Comparison of ENCODE assay signal across 35 mouse cellular contexts in genomic region chr13:56591939-56592338, GRCm38 (mm10). TPM values are rescaled to one million over a fixed set of nuclear protein-coding genes. Genes with fewer than 3 reads are reported as not detected.
A peak's percentile ranks its signal among the peaks of the same experiment; 100 is the strongest.
DNase-seq lines count a peak whose midpoint lies in the region; ATAC-seq and TF ChIP-seq lines count a peak whose summit lies in the region.
"Had no signal": no experiment of that assay in that cellular context is flagged by ENCODE, and none has a peak within 500 bp of the region (broad histone marks: within the 10 kb centered on the region; RNA-seq: fewer than 3 reads in every experiment).

No protein-coding gene starts in this region.

- H3K27me3 ChIP-seq in lung, embryonic 14.5 days (ENCODE audit: insufficient read depth, low read length), result no peaks in the 10 kb centered on the region
- no peaks in the 10 kb centered on the region for H3K27me3 ChIP-seq in limb, embryonic 10.5 days (ENCODE audit: low read depth, poor library complexity, severe bottlenecking)
- H3K27me3 ChIP-seq in kidney, embryonic 14.5 days (ENCODE audit: control insufficient read depth, insufficient read depth, low read length), result no peaks in the 10 kb centered on the region
- H3K27me3 ChIP-seq: embryonic facial prominence, embryonic 13.5 days; forebrain, embryonic 15.5 days; heart, embryonic 13.5 days; Patski had no signal

- WGBS in lung, embryonic 14.5 days, result 15% methylated on average over 2 of the region's 2 CpGs
- 75% methylated on average over 2 of the region's 2 CpGs for WGBS in limb, embryonic 10.5 days
- 65% methylated on average over 2 of the region's 2 CpGs for WGBS in kidney, embryonic 14.5 days

- H3K27ac ChIP-seq in lung, embryonic 14.5 days (ENCODE audit: low read depth), result peak overlapping the region; percentile 24; the same call in 1 of the 2 replicates
- peak overlapping the region; percentile 63; the same call in 1 of the 2 replicates for H3K27ac ChIP-seq in limb, embryonic 10.5 days
- H3K27ac ChIP-seq in kidney, embryonic 14.5 days (ENCODE audit: low read depth, low read length), result no peak overlapping the region
- H3K27ac ChIP-seq: embryonic facial prominence, embryonic 13.5 days; forebrain, embryonic 12.5 days; forebrain, embryonic 15.5 days; heart, embryonic 13.5 days; hindbrain, embryonic 14.5 days; hindbrain, postnatal 0 days had no signal

- H3K4me3 ChIP-seq in lung, embryonic 14.5 days (ENCODE audit: low read depth, low read length), result no peak overlapping the region
- no peak overlapping the region for H3K4me3 ChIP-seq in limb, embryonic 10.5 days
- H3K4me3 ChIP-seq in kidney, embryonic 14.5 days (ENCODE audit: low read length), result no peak overlapping the region
- H3K4me3 ChIP-seq: embryonic facial prominence, embryonic 13.5 days; erythroblast, embryonic 14.5 days; forebrain, embryonic 12.5 days; forebrain, embryonic 15.5 days; heart, embryonic 13.5 days had no signal

- no peak overlapping the region for H3K9ac ChIP-seq in lung, embryonic 14.5 days
- no peak overlapping the region for H3K9ac ChIP-seq in kidney, embryonic 14.5 days (ENCODE audit: low read depth, low read length)
- H3K9ac ChIP-seq: embryonic facial prominence, embryonic 13.5 days; forebrain, embryonic 12.5 days; forebrain, embryonic 15.5 days; heart, embryonic 13.5 days; hindbrain, embryonic 14.5 days had no signal

- no peak for TF ChIP-seq CTCF in lung, embryonic 14.5 days (IDR thresholded peaks at IDR 0.05; ENCODE audit: low read depth)

- ATAC-seq in lung, embryonic 14.5 days (ENCODE audit: insufficient read depth), result no peak
- ATAC-seq in common myeloid progenitor, adult 5-6 weeks (replicated peaks; ENCODE audit: low read depth, poor library complexity, severe bottlenecking), result peak; percentile 46
- ATAC-seq in megakaryocyte progenitor cell, adult 5-6 weeks (replicated peaks; ENCODE audit: poor library complexity), result peak; percentile 67
- no peak for ATAC-seq in kidney, embryonic 14.5 days (ENCODE audit: low FRiP score, low TSS enrichment)
- ATAC-seq: forebrain, embryonic 15.5 days; hindbrain, postnatal 0 days; inflammation-experienced regulatory T-cells, adult 6 months; Patski had no signal

- no peaks in the 10 kb centered on the region for H3K36me3 ChIP-seq in lung, embryonic 14.5 days (ENCODE audit: insufficient read depth)
- H3K36me3 ChIP-seq in limb, embryonic 10.5 days, result no peaks in the 10 kb centered on the region
- no peaks in the 10 kb centered on the region for H3K36me3 ChIP-seq in kidney, embryonic 14.5 days (ENCODE audit: control insufficient read depth, insufficient read depth, low read length)
- H3K36me3 ChIP-seq: embryonic facial prominence, embryonic 13.5 days; forebrain, embryonic 12.5 days; forebrain, embryonic 15.5 days; G1E; heart, embryonic 13.5 days had no signal

- no peaks in the 10 kb centered on the region for H3K9me3 ChIP-seq in lung, embryonic 14.5 days (ENCODE audit: low read depth, low read length)
- no peaks in the 10 kb centered on the region for H3K9me3 ChIP-seq in limb, embryonic 10.5 days (replicated peaks)
- H3K9me3 ChIP-seq in kidney, embryonic 14.5 days (ENCODE audit: control insufficient read depth, low read length), result no peaks in the 10 kb centered on the region
- H3K9me3 ChIP-seq: embryonic facial prominence, embryonic 13.5 days; forebrain, embryonic 12.5 days; forebrain, embryonic 15.5 days; heart, embryonic 13.5 days had no signal

- DNase-seq in lung, embryonic 14.5 days, result peak; percentile 77
- no peak for DNase-seq in lung, postnatal 10 days
- no peak for DNase-seq in limb, embryonic 10.5 days (ENCODE audit: low spot score)
- no peak for DNase-seq in adrenal gland, postnatal 4 days (ENCODE audit: low spot score in 2 of 2)
- DNase-seq in embryo, embryonic 10 days (ENCODE audit: low spot score), result no peak
- DNase-seq: adrenal gland, postnatal 10 days; B cell, adult 2 months; cerebellum, adult 11-12 months; cerebellum, adult 8-10 months; cerebellum, postnatal 10 days; cerebellum, postnatal 36 days; gastrocnemius, postnatal 10 days; gastrocnemius, postnatal 36 days; heart, postnatal 14 days; heart, postnatal 4 days had no signal

- no peak overlapping the region for H3K4me2 ChIP-seq in lung, embryonic 14.5 days
- H3K4me2 ChIP-seq in kidney, embryonic 14.5 days (replicated peaks; ENCODE audit: low read depth, low read length), result no peak overlapping the region
- H3K4me2 ChIP-seq: embryonic facial prominence, embryonic 13.5 days; forebrain, embryonic 12.5 days; forebrain, embryonic 15.5 days; heart, embryonic 13.5 days; hindbrain, embryonic 14.5 days had no signal

- peaks cover 71% of the 10 kb centered on the region for H3K4me1 ChIP-seq in lung, embryonic 14.5 days (ENCODE audit: insufficient read depth)
- H3K4me1 ChIP-seq in limb, embryonic 10.5 days, result peaks cover 56% of the 10 kb centered on the region
- H3K4me1 ChIP-seq in kidney, embryonic 14.5 days (ENCODE audit: control insufficient read depth, insufficient read depth, low read length), result peaks cover 42% of the 10 kb centered on the region

RNA-seq across cellular contexts. Expression of gene Tgfbi, which starts 17.4 kb away (rescaled TPM):
- 165 and 171 TPM in 2 replicates for polyA plus RNA-seq in lung, embryonic 14.5 days (2014; fragmentation: Nextera tagmentation; extraction: Ambion mirVana)
- 5.5 and 7.2 TPM in 2 replicates for total RNA-seq in common myeloid progenitor, adult 5-6 weeks (2017)
- polyA plus RNA-seq in limb, embryonic 10.5 days (2016; fragmentation: Nextera tagmentation; extraction: Ambion mirVana), result 26.3 and 38.9 TPM in 2 replicates
- total RNA-seq in megakaryocyte progenitor cell, adult 5-6 weeks (2015), result 8.4 and 10.1 TPM in 2 replicates
- total RNA-seq in megakaryocyte progenitor cell, adult 5-6 weeks (2017), result 15.4 and 15.7 TPM in 2 replicates
- 10 to 100 TPM; 52.0 to 53.4 TPM for total RNA-seq in adrenal gland, postnatal 4 days (2021)
- polyA plus RNA-seq in kidney, embryonic 14.5 days (2014; fragmentation: Nextera tagmentation; extraction: Ambion mirVana), result 76.2 and 105 TPM in 2 replicates
- total RNA-seq: CH12.LX, G1E had no signal

RNA-seq across cellular contexts. Expression of gene Lect2, which starts 43.6 kb away (rescaled TPM):
- polyA plus RNA-seq in lung, embryonic 14.5 days (2014; fragmentation: Nextera tagmentation; extraction: Ambion mirVana), result not detected in 2 replicates
- not detected in 2 replicates for total RNA-seq in common myeloid progenitor, adult 5-6 weeks (2017)
- not detected in 2 replicates for polyA plus RNA-seq in limb, embryonic 10.5 days (2016; fragmentation: Nextera tagmentation; extraction: Ambion mirVana)
- not detected in 2 replicates for total RNA-seq in megakaryocyte progenitor cell, adult 5-6 weeks (2015)
- not detected in 2 replicates for total RNA-seq in megakaryocyte progenitor cell, adult 5-6 weeks (2017)
- 10 to 100 TPM in 1 of 2 experiments, under 1 TPM in 1; 0.98 to 24.8 TPM for total RNA-seq in adrenal gland, postnatal 4 days (2021)
- polyA plus RNA-seq in kidney, embryonic 14.5 days (2014; fragmentation: Nextera tagmentation; extraction: Ambion mirVana), result 0.96 and 1.6 TPM in 2 replicates
- total RNA-seq: adrenal gland, adult 18-20 months; adrenal gland, postnatal 36 days; CH12.LX; gastrocnemius, adult 18-20 months; gastrocnemius, postnatal 10 days; gastrocnemius, postnatal 36 days; heart, adult 8-10 months; heart, postnatal 14 days; heart, postnatal 4 days; hindbrain, postnatal 0 days had no signal
- polyA plus RNA-seq: embryonic facial prominence, embryonic 13.5 days; forebrain, embryonic 12.5 days; forebrain, embryonic 15.5 days; G1E; heart, embryonic 16.5 days; hindbrain, embryonic 11.5 days; hindbrain, embryonic 14.5 days; hindbrain, postnatal 0 days; inflammation-experienced regulatory T-cells, adult 6 months; Patski had no signal

Comparison
In these comparisons a context has a peak if more than half of its experiments do, and no peak if none do; other contexts are left out.
1. ATAC-seq: peak in common myeloid progenitor, adult 5-6 weeks (single experiment) and megakaryocyte progenitor cell, adult 5-6 weeks (single experiment); none in lung, embryonic 14.5 days (single experiment) and kidney, embryonic 14.5 days (single experiment).